8 mouse cellular contexts compared by ENCODE assay signal in genomic region chr11:49846401-49847070, GRCm38 (mm10). TPM values are rescaled to one million over a fixed set of nuclear protein-coding genes. Genes with fewer than 3 reads are reported as not detected.
A peak's percentile ranks its signal among the peaks of the same experiment; 100 is the strongest.
DNase-seq lines count a peak whose midpoint lies in the region; ATAC-seq lines count a peak whose summit lies in the region.

Gene Mapk9, plus strand, starts transcription at chr11:49846751.

- peaks cover 7% of the 10 kb centered on the region for H3K36me3 ChIP-seq in heart, embryonic 14.5 days (ENCODE audit: control insufficient read depth, insufficient read depth, low read length)
- peaks cover 15% of the 10 kb centered on the region for H3K36me3 ChIP-seq in liver, embryonic 13.5 days
- no peaks in the 10 kb centered on the region for H3K36me3 ChIP-seq in stomach, embryonic 16.5 days (ENCODE audit: control insufficient read depth, insufficient read depth, low read length)

- DNase-seq in c-Kit-negative CD71-positive TER-119-positive erythroid progenitor cells, embryonic 14.5 days (ENCODE audit: low read depth, low spot score) = peak; percentile 94
- peak; percentile 91 for DNase-seq in fibroblast of lung, adult 2 months (ENCODE audit: low read depth)
- DNase-seq in kidney, postnatal 14 days = peak; percentile 99
- DNase-seq in liver, embryonic 13.5 days = peak; percentile 98
- DNase-seq in neural tube, embryonic 10.5 days (ENCODE audit: extremely low spot score, low spot score) = peak; percentile 97

- under 1% methylated on average over 68 of the region's 68 CpGs for WGBS in heart, embryonic 14.5 days
- under 1% methylated on average over 68 of the region's 68 CpGs for WGBS in liver, embryonic 13.5 days (ENCODE audit: insufficient replicate concordance)
- whole genome bisulfite sequencing in stomach, embryonic 16.5 days = under 1% methylated on average over 62 of the region's 68 CpGs

- H3K4me2 ChIP-seq in heart, embryonic 14.5 days (ENCODE audit: low read length) = peak within 1 kb of the TSS; percentile 85
- H3K4me2 ChIP-seq in liver, embryonic 13.5 days = peak within 1 kb of the TSS; percentile 96
- H3K4me2 ChIP-seq in stomach, embryonic 16.5 days (ENCODE audit: low read depth, low read length) = peak within 1 kb of the TSS; percentile 87

- peak within 1 kb of the TSS; percentile 72 to 86 for H3K27ac ChIP-seq in heart, embryonic 14.5 days (replicated peaks in 1 of 2; ENCODE audit: control insufficient read depth in 1 of 2, insufficient read depth in 1 of 2, low read depth in 2 of 2, low read length in 2 of 2)
- peak within 1 kb of the TSS; percentile 91 for H3K27ac ChIP-seq in liver, embryonic 13.5 days
- peak within 1 kb of the TSS; percentile 84 for H3K27ac ChIP-seq in stomach, embryonic 16.5 days (ENCODE audit: low read length)

- peak; percentile 95 for ATAC-seq in CD4-positive, CD25-positive, alpha-beta regulatory T cell, adult 4 months
- ATAC-seq in heart, embryonic 14.5 days (ENCODE audit: insufficient number of reproducible peaks, insufficient read depth, low FRiP score, low read depth) = peak; percentile 98
- peak; percentile 93 for ATAC-seq in liver, embryonic 13.5 days (ENCODE audit: low read depth)
- ATAC-seq in stomach, embryonic 16.5 days (ENCODE audit: insufficient read depth, low FRiP score) = peak; percentile 99

- H3K9me3 ChIP-seq in heart, embryonic 14.5 days (ENCODE audit: control insufficient read depth, low read length) = no peaks in the 10 kb centered on the region
- no peaks in the 10 kb centered on the region for H3K9me3 ChIP-seq in liver, embryonic 13.5 days (replicated peaks)
- H3K9me3 ChIP-seq in stomach, embryonic 16.5 days (replicated peaks; ENCODE audit: control insufficient read depth, low read length) = no peaks in the 10 kb centered on the region

- H3K4me3 ChIP-seq in heart, embryonic 14.5 days (ENCODE audit: control insufficient read depth in 1 of 2, insufficient read depth in 1 of 2, low read depth in 1 of 2, low read length in 2 of 2) = peak within 1 kb of the TSS; percentile 84 to 86
- H3K4me3 ChIP-seq in liver, embryonic 13.5 days (replicated peaks) = peak within 1 kb of the TSS; percentile 91
- H3K4me3 ChIP-seq in stomach, embryonic 16.5 days (replicated peaks; ENCODE audit: low read length) = peak within 1 kb of the TSS; percentile 88

- peaks cover 13 to 24% of the 10 kb centered on the region in 2 experiments for H3K4me1 ChIP-seq in heart, embryonic 14.5 days (ENCODE audit: control insufficient read depth in 2 of 2, insufficient read depth in 2 of 2, low read length in 2 of 2)
- H3K4me1 ChIP-seq in liver, embryonic 13.5 days (replicated peaks) = peaks cover 49% of the 10 kb centered on the region
- peaks cover 21% of the 10 kb centered on the region for H3K4me1 ChIP-seq in stomach, embryonic 16.5 days (ENCODE audit: control insufficient read depth, insufficient read depth, low read length)

- H3K27me3 ChIP-seq in heart, embryonic 14.5 days (ENCODE audit: control insufficient read depth, insufficient read depth, low read length) = no peaks in the 10 kb centered on the region
- H3K27me3 ChIP-seq in liver, embryonic 13.5 days = no peaks in the 10 kb centered on the region
- H3K27me3 ChIP-seq in stomach, embryonic 16.5 days (ENCODE audit: control insufficient read depth, insufficient read depth, low read length) = no peaks in the 10 kb centered on the region

- peak within 1 kb of the TSS; percentile 90 for H3K9ac ChIP-seq in heart, embryonic 14.5 days (ENCODE audit: low read length)
- peak within 1 kb of the TSS; percentile 95 for H3K9ac ChIP-seq in liver, embryonic 13.5 days
- peak within 1 kb of the TSS; percentile 92 for H3K9ac ChIP-seq in stomach, embryonic 16.5 days (ENCODE audit: low read length)

RNA-seq across cellular contexts. Expression of gene Mapk9, which starts in this region (rescaled TPM):
- polyA plus RNA-seq in CD4-positive, CD25-positive, alpha-beta regulatory T cell, adult 4 months (2017; shearing (Covaris generic)) = 10 to 100 TPM; 16.0 to 18.5 TPM
- polyA plus RNA-seq in heart, embryonic 14.5 days (2014; fragmentation: Nextera tagmentation; extraction: Ambion mirVana) = 39.1 and 39.2 TPM in 2 replicates
- polyA plus RNA-seq in liver, embryonic 13.5 days (2015; fragmentation: Nextera tagmentation; extraction: Ambion mirVana) = 21.6 and 28.3 TPM in 2 replicates
- 26.5 and 31.1 TPM in 2 replicates for polyA plus RNA-seq in stomach, embryonic 16.5 days (2015; fragmentation: Nextera tagmentation; extraction: Ambion mirVana)

Comparison
In these comparisons a context has a peak if more than half of its experiments do, and no peak if none do; other contexts are left out.
1. Peak in every context shown above with its lines: DNase-seq, ATAC-seq, H3K4me3 ChIP-seq and H3K27ac ChIP-seq.